ENCODE assay signal across 20 mouse cellular contexts in genomic region chr5:121758341-121758740, GRCm38 (mm10). TPM values are rescaled to one million over a fixed set of nuclear protein-coding genes. Genes with fewer than 3 reads are reported as not detected.
DNase-seq lines count a peak whose midpoint lies in the region; ATAC-seq and TF ChIP-seq lines count a peak whose summit lies in the region.
"Had no signal": no experiment of that assay in that cellular context is flagged by ENCODE, and none has a peak within 500 bp of the region (broad histone marks: within the 10 kb centered on the region; RNA-seq: fewer than 3 reads in every experiment).

No protein-coding gene starts in this region.

- no peak overlapping the region for H3K4me2 ChIP-seq in hindbrain, embryonic 16.5 days (ENCODE audit: low read length)
- no peak overlapping the region for H3K4me2 ChIP-seq in midbrain, embryonic 12.5 days (replicated peaks)
- H3K4me2 ChIP-seq in midbrain, postnatal 0 days (ENCODE audit: low read depth, low read length, poor library complexity, severe bottlenecking): no peak overlapping the region
- H3K4me2 ChIP-seq: heart, embryonic 12.5 days; hindbrain, embryonic 14.5 days; intestine, embryonic 15.5 days; liver, embryonic 11.5 days had no signal

- WGBS in cerebellum, adult 2 months: 80% methylated on average over 4 of the region's 4 CpGs
- WGBS in hindbrain, embryonic 10.5 days: 87% methylated on average over 4 of the region's 4 CpGs
- WGBS in hindbrain, embryonic 16.5 days: 73% methylated on average over 4 of the region's 4 CpGs
- 82% methylated on average over 4 of the region's 4 CpGs for WGBS in midbrain, embryonic 12.5 days
- WGBS in midbrain, postnatal 0 days: 80% methylated on average over 4 of the region's 4 CpGs

- peaks cover 85% of the 10 kb centered on the region for H3K36me3 ChIP-seq in hindbrain, embryonic 10.5 days
- H3K36me3 ChIP-seq in hindbrain, embryonic 16.5 days (ENCODE audit: control insufficient read depth, insufficient read depth, low read length): 0 out of 2 replicates have a peak, but pooled peaks cover 1% of the 10 kb centered on the region
- H3K36me3 ChIP-seq in midbrain, embryonic 12.5 days: peaks cover 23% of the 10 kb centered on the region
- H3K36me3 ChIP-seq in midbrain, postnatal 0 days (ENCODE audit: insufficient read depth, low read length): peaks cover 7% of the 10 kb centered on the region; the same call in 1 of the 2 replicates

- no peaks in the 10 kb centered on the region for H3K27me3 ChIP-seq in cerebellum, adult 2 months (ENCODE audit: control insufficient read depth, insufficient read depth, low read length)
- peaks cover 17% of the 10 kb centered on the region for H3K27me3 ChIP-seq in hindbrain, embryonic 10.5 days (ENCODE audit: insufficient read depth, poor library complexity, severe bottlenecking)
- no peaks in the 10 kb centered on the region for H3K27me3 ChIP-seq in hindbrain, embryonic 16.5 days (replicated peaks; ENCODE audit: control insufficient read depth, insufficient read depth, low read length)
- no peaks in the 10 kb centered on the region for H3K27me3 ChIP-seq in midbrain, embryonic 12.5 days
- H3K27me3 ChIP-seq in midbrain, postnatal 0 days (ENCODE audit: insufficient read depth, low read length): no peaks in the 10 kb centered on the region
- H3K27me3 ChIP-seq: heart, embryonic 12.5 days; intestine, embryonic 15.5 days had no signal

- no peak for DNase-seq in cerebellum, adult 2 months
- DNase-seq in hindbrain, embryonic 10.5 days (ENCODE audit: low spot score): no peak
- no peak for DNase-seq in midbrain, postnatal 0 days (ENCODE audit: low spot score)
- DNase-seq in natural killer cell, adult 2 months (ENCODE audit: low spot score in 2 of 2): no peak
- DNase-seq: adrenal gland, postnatal 10 days; cerebellum, adult 9-10 months; heart, adult 11 months; heart, postnatal 10 days; kidney, adult 8-10 months; kidney, postnatal 10 days; liver, postnatal 0 days; thymus, adult 18-20 months; thymus, postnatal 36 days had no signal

- no peak overlapping the region for H3K4me3 ChIP-seq in cerebellum, adult 2 months (replicated peaks; ENCODE audit: insufficient read depth, low read depth, low read length)
- H3K4me3 ChIP-seq in hindbrain, embryonic 10.5 days: no peak overlapping the region
- H3K4me3 ChIP-seq in hindbrain, embryonic 16.5 days (ENCODE audit: low read length): no peak overlapping the region
- no peak overlapping the region for H3K4me3 ChIP-seq in midbrain, embryonic 12.5 days
- no peak overlapping the region for H3K4me3 ChIP-seq in midbrain, postnatal 0 days (ENCODE audit: low read depth, low read length)
- H3K4me3 ChIP-seq: heart, embryonic 12.5 days; intestine, embryonic 15.5 days had no signal

- TF ChIP-seq POLR2A in cerebellum, adult 2 months (IDR thresholded peaks at IDR 0.05; ENCODE audit: borderline replicate concordance, insufficient read depth, low read length): no peak

- no peak overlapping the region for H3K9ac ChIP-seq in hindbrain, embryonic 16.5 days (ENCODE audit: low read depth, low read length)
- H3K9ac ChIP-seq in midbrain, embryonic 12.5 days (replicated peaks): no peak overlapping the region
- no peak overlapping the region for H3K9ac ChIP-seq in midbrain, postnatal 0 days (replicated peaks; ENCODE audit: low read length, poor library complexity, severe bottlenecking)
- H3K9ac ChIP-seq: heart, embryonic 12.5 days; hindbrain, embryonic 14.5 days; intestine, embryonic 15.5 days; liver, postnatal 0 days had no signal

- H3K4me1 ChIP-seq in cerebellum, adult 2 months (ENCODE audit: control insufficient read depth, insufficient read depth, low read length): peaks cover 18% of the 10 kb centered on the region
- peaks cover 20% of the 10 kb centered on the region for H3K4me1 ChIP-seq in hindbrain, embryonic 10.5 days (replicated peaks)
- H3K4me1 ChIP-seq in hindbrain, embryonic 16.5 days (ENCODE audit: control insufficient read depth, insufficient read depth, low read depth, low read length): no peaks in the 10 kb centered on the region
- H3K4me1 ChIP-seq in midbrain, embryonic 12.5 days: 0 out of 2 replicates have a peak, but pooled peaks cover 3% of the 10 kb centered on the region
- H3K4me1 ChIP-seq in midbrain, postnatal 0 days (ENCODE audit: insufficient read depth, low read length): no peaks in the 10 kb centered on the region
- H3K4me1 ChIP-seq: intestine, embryonic 15.5 days had no signal

- no peak for ATAC-seq in cerebellum, adult (ENCODE audit: insufficient number of reproducible peaks, low FRiP score, low TSS enrichment)
- ATAC-seq in hindbrain, embryonic 16.5 days: no peak
- ATAC-seq in midbrain, embryonic 12.5 days (ENCODE audit: low FRiP score, low read depth): no peak
- ATAC-seq in midbrain, postnatal 0 days (ENCODE audit: low FRiP score): no peak
- ATAC-seq: intestine, embryonic 15.5 days; liver, postnatal 0 days had no signal

- H3K9me3 ChIP-seq in hindbrain, embryonic 10.5 days: no peaks in the 10 kb centered on the region
- H3K9me3 ChIP-seq in hindbrain, embryonic 16.5 days (ENCODE audit: control insufficient read depth, low read length): no peaks in the 10 kb centered on the region
- no peaks in the 10 kb centered on the region for H3K9me3 ChIP-seq in midbrain, embryonic 12.5 days
- H3K9me3 ChIP-seq in midbrain, postnatal 0 days (ENCODE audit: low read length): no peaks in the 10 kb centered on the region
- H3K9me3 ChIP-seq: heart, embryonic 12.5 days; intestine, embryonic 15.5 days had no signal

- no peak for TF ChIP-seq CTCF in cerebellum, adult 2 months (IDR thresholded peaks at IDR 0.05; ENCODE audit: borderline replicate concordance, insufficient read depth, low read depth, low read length)
- no peak for TF ChIP-seq CTCF in midbrain, postnatal 0 days (IDR thresholded peaks at IDR 0.05)

- peak overlapping the region; percentile 15; the same call in 1 of the 2 replicates for H3K27ac ChIP-seq in cerebellum, adult 2 months (ENCODE audit: insufficient read depth, low read length)
- peak overlapping the region; percentile 13; the same call in 1 of the 2 replicates for H3K27ac ChIP-seq in hindbrain, embryonic 10.5 days
- no peak overlapping the region for H3K27ac ChIP-seq in hindbrain, embryonic 16.5 days (ENCODE audit: low read depth, low read length)
- peak overlapping the region; percentile 26; the same call in 1 of the 2 replicates for H3K27ac ChIP-seq in midbrain, embryonic 12.5 days (replicated peaks)
- no peak overlapping the region for H3K27ac ChIP-seq in midbrain, postnatal 0 days (ENCODE audit: low read depth, low read length)
- H3K27ac ChIP-seq: hindbrain, embryonic 14.5 days; intestine, embryonic 15.5 days had no signal

RNA-seq across cellular contexts. Expression of gene Atxn2, which starts 47.2 kb away (rescaled TPM):
- 149 and 165 TPM in 2 replicates for polyA plus RNA-seq in cerebellum, adult 2 months (2012; rRNA removed)
- 38.6 and 42.0 TPM in 2 replicates for polyA plus RNA-seq in hindbrain, embryonic 10.5 days (2016; fragmentation: Nextera tagmentation; extraction: Ambion mirVana)
- polyA plus RNA-seq in hindbrain, embryonic 16.5 days (2015; fragmentation: Nextera tagmentation; extraction: Ambion mirVana): 52.4 and 53.9 TPM in 2 replicates
- polyA plus RNA-seq in midbrain, embryonic 12.5 days (2016; fragmentation: Nextera tagmentation; extraction: Ambion mirVana): 68.1 and 77.6 TPM in 2 replicates
- 102 and 103 TPM in 2 replicates for total RNA-seq in midbrain, postnatal 0 days (2014; rRNA removed)
- polyA plus RNA-seq in midbrain, postnatal 0 days (2015; fragmentation: Nextera tagmentation; extraction: Ambion mirVana): 82.9 and 103 TPM in 2 replicates

Comparison
In these comparisons a context has a peak if more than half of its experiments do, and no peak if none do; other contexts are left out.
1. H3K27ac ChIP-seq: peak in cerebellum, adult 2 months (single experiment), hindbrain, embryonic 10.5 days (single experiment) and midbrain, embryonic 12.5 days (single experiment); none in hindbrain, embryonic 16.5 days (single experiment) and midbrain, postnatal 0 days (single experiment).